Mouse (Mus musculus) left cerebral cortex, postnatal 10 days (tissue): ENCODE results near the gene Erich2. TPM values are rescaled to one million over a fixed set of nuclear protein-coding genes. Genes with fewer than 3 reads are reported as not detected.

ENCODE experiments used
- DNase-seq, 2 experiments: peaks; one replicate each; pipeline ENCODE4 v3.0.0; 2021 to 2022; ENCODE audit warnings: low spot score in 2 of 2, mixed read lengths in 1 of 2; ENCODE audit errors: extremely low spot score in 1 of 2
- intact Hi-C: fragments of 180-260 bp; cut with DNase I; formaldehyde crosslinking; loops from one replicate; pipeline ENCODE4 v1.15.1; 2025
- total RNA-seq, 2 experiments: library from RNA; stranded (reverse); gene quantifications; 2 replicates each; pipeline ENCODE4 v1.2.3; 2021

The Erich2 gene
- total RNA-seq, 2 experiments from 2014 or later, result 0.49 to 1.6 TPM

DNA sequence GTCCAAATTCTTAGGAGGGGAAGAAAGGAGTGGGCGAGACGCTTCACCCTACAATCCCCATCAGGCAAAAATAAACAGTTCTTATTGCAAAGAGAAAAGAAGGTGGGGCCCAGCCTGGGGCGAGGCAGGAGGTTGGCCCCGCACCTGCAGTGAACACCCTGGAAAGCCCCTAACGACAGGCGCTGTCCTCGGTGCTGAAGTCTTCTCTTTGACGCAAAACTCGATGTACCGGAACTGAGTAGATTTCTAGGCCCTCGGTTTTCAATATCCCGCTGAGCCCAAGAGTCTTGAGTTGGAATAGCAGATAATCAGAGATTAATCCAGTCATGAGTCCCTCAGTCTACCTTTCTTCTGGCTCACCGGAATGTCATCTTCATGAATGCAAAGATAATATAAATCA, 50.9 kb downstream of the Erich2 start:
- intact Hi-C loops, result loop anchor here (2.0 to 5.0 kb wide), 2 partner anchors 302 to 333 kb away; no protein-coding TSS in a partner anchor

DNA sequence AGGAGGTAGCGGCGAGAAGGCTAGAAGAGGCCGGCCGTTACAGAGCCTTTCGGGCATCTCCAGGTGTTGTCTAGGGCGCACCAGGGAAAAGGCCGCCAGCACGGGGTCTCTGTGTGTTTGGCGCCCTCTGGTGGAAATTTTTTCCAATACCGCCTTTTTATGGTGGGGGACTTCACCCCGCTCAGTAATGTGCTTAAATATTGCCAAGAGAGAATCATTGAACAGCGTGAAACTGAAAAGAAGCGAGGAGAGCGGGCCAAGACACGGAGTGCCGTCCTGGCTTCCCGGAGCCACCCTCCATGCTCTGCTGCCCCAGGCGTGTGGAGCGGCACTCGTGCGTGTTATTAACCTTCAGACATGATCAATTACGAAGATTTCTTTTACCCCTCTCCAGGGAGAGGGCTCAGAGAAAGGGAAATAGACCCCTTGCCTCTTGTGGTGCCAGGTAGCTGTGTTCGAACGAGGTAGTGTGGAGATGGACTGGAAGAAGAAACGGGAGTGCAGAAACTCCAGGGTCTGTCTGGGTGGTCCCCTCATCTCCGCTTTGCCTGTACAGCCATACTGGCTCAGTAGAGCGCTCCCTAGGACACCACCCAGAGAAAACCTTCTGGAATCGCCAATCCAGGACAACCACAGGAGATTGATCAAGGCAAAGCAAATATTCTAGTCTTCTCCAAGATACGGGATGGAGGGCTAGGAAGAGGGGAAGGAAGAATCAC, 52.6 kb downstream of the Erich2 start:
- intact Hi-C loops, result loop anchor here (2.0 to 10.0 kb wide), 3 partner anchors 434 to 974 kb away; no protein-coding TSS in a partner anchor
- peak; percentile 55 to 66 for DNase-seq

More for the DNA sequence above, 50.9 kb downstream of the Erich2 start:
- DNase-seq, result peak in 1 of 2 experiments; percentile 46

DNA sequence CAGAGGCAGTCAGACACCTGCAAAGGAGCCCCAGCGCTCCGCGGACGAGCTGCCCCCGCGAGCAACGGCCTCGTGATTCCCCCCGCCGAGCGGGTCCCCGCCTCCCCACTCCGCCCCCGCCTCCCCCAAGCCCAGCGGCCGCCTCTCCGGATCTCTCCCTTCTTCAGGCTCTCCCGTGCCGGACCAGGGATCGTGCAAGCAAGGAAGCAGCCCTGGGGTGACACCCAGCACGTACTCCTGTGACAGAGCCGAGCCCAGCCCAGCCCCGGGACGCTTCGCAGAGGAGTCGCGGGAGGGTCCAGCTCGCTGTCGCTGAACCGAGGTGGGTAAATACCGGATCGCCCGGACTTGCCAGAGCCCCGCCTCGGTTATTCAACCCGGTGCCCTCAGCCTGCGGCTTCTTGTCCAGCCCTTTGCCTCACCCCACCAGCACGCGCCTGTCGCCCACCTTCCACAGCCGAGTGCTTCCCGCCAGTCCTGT, 53.4 kb downstream of the Erich2 start:
- intact Hi-C loops, result loop anchor here (10.0 kb wide), 2 partner anchors 927 to 973 kb away; no protein-coding TSS in a partner anchor

DNA sequence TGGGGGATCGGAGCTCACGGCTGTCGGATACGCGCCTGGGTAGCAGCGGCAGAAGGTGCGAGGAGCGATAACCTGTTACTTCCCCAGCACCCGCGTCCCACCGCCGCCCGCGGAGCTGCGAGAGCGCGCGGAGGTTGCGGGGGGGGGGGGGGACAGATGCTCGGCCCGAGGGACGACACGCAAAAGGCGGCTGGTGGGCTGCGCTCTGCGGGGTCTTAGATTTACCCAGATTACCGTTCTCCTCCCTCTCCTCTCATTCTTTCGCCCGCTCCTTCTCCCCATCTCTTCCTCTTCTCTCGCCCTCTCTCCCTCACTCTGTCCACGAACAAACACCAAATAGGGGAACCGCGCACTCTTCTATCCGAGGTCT, 54.0 kb downstream of the Erich2 start:
- no peak for DNase-seq
- intact Hi-C loops, result loop anchor here (10.0 kb wide), 2 partner anchors 928 to 972 kb away; no protein-coding TSS in a partner anchor

More for the DNA sequence above, 53.4 kb downstream of the Erich2 start:
- peak in 1 of 2 experiments; percentile 54 for DNase-seq

DNA sequence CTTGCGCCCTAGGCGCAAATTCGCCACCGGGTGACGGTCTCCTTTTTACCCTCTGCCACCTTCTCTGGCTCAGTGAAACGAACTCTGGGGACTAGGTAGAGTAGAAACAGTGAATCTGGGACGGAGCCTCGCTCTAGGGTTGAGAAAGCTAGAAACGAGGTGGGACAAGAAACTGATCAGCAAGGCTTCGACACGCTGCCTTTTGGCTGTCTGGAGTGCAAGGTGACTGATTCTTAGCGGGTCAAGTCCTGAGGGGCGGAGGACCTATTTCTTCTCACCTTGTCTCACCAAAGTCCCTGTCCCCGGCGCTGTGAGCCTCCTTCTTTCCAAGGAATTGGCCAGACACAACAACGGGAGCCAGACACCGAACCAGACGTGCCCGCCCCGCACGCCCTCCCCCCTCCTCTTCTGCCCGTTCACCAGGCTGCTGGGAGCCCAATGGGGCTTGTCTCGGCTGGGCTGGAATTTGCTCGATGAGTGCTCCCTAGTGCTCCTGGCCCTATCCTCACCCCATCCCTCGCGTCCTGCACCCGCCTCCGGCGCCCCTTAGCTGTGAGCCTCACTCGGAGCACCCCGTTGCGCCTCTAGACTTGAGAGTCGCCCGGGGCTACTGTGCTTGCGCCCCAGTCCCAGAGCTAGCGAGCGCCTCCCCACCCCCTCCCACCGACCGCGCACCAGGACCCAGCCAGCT, 54.5 kb downstream of the Erich2 start:
- peak in 1 of 2 experiments; percentile 36 for DNase-seq
- intact Hi-C loops, result loop anchor here (10.0 kb wide), 2 partner anchors 928 to 972 kb away; no protein-coding TSS in a partner anchor

DNA sequence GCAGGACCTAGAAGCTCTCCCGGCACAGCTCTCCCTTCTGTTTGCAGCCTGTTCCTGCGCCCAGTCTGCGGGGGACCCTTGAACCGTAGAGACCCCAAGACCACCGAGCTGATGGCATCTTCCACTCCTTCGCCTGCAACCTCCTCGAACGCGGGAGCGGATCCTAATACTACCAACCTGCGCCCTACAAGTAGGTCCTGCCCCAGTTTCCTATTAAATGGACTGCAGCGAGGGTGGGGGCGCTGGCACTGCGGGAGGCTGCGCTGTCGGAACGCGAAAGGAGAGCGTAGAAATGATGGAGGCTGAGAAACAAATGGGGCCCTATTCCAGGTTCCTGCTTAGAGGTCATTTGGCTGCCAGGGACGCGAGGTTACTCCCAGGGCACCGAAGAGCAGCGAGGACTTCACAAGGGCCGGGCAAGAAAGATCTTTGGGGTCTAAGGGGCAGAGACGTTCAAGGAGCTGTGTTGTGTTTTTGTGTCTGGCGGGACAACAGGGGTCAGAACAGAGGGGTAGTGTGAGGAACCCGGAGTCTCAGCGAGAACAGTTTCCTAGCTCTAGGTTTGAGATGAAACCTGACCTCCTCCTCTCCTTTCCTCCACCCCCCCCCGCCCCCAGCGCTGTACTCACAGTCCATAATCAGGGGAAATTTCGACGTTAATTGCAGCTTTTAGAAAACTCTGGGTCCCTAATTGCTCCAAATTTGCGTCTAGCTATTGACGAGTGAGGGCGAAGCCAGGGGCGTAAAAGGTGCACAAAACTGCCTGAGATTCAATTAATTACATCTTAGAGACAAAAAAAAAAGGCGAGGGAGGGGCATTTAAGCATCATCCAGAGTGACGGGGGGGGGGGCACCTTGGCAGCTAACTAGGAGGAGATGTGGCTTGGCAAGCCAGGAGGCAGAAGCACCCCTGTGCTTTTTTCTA, 55.4 kb downstream of the Erich2 start:
- no peak for DNase-seq
- intact Hi-C loops, result loop anchor here (10.0 kb wide), 2 partner anchors 929 to 971 kb away; no protein-coding TSS in a partner anchor

DNA sequence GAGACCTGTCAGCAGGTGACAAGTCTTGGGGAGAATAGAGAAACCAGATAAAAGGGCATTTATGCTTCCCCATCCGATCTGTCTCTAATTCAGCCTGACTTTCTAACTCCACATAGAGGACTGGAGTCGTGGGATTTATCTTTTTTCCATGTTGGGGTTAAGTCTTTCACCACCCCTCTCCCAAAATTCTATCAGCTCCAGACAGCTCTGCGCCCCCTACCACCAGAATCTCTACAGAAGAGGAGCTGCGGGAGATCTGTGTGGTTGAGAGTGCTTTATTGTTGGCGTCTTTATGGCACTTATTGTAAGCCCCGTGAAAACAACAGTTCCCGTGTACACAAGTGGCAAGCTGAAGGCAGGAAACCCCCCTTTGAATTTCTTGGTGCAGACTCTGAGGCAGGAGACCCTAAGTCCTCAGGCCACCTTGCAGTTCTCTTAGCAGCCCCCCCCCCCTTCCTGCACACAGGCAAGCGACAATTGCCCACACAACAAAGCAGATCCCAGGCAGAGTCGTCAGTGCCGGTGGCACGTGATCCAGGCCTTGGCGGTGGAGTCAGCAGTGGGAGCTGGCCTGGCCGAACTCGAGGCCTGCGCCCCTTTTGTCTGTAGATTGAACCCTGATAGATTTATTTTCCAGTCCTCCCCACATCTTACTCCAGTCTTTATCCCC, 56.2 kb downstream of the Erich2 start:
- intact Hi-C loops, result loop anchor here (5.0 to 10.0 kb wide), 3 partner anchors 98 to 970 kb away; partner anchors contain the start of genes Gm26558 and Gorasp2
- no peak for DNase-seq

DNA sequence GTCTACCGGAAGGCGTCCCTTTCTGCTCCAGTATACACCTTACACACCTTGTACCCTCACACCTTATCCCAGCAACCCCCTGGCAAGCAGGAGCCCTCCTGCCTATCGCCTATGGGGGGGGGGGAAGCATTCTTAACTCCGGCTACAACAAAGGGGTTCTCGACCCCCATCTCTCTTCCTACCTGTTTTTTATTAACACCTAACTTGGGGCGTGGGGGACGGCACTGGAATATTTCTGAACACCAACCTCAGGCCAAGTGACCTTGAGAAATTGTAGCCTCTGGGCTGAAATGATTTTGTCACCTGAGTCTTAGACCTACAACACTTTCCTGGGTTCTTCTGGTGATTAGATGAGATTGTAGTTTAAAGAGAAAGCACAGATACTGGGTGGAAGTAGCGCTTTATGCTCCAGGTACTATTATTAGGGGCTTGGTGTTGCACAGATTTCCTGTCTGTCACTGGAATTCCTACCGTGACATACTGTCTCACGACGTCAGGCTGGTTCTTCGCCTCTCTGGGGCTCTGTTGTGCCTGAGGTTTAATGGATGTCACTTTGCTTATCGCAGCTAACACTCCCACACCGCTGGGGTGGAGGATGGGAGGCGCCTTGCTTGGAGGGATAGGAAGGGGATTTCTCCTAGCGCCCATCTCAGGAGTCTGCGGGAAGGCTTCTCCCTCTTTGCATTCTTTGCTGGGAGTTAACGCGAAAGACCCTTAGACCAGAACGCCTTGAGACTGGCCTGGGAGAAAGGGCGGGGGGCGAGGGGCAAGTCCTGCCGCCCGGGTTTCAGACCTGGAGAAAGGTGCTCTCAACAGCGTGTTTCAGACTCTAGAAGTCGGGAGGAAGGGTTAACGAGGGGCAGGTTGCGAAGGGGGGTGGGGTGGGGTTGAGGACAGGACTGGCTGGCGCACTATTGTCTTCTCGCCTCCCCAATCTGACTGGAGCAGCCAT, 57.3 kb downstream of the Erich2 start:
- intact Hi-C loops, result loop anchor here (5.0 to 10.0 kb wide), 3 partner anchors 96 to 969 kb away; partner anchors contain the start of genes Gm26558 and Gorasp2
- no peak for DNase-seq

DNA sequence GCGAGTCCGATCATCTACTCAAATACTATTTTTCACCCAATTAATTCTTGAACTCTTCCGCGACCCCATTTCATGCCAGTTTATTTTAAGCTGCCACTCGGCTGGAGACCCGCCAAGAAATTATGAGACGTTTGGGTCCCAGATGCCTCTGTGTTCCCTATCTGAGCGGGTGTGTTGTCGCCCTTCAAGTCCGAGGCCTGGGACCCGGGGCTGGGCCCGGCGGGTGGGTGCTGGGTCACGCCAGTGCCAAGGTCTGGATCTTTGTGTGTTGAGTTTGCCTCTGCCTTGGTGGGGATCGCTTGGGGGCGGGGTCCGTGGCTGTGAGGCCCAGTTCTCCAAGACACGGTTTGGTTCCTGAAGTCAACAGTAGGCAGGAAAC, 58.0 kb downstream of the Erich2 start:
- intact Hi-C loops, result loop anchor here (5.0 to 10.0 kb wide), 3 partner anchors 96 to 968 kb away; partner anchors contain the start of genes Gm26558 and Gorasp2
- peak in 1 of 2 experiments; percentile 33 for DNase-seq

DNA sequence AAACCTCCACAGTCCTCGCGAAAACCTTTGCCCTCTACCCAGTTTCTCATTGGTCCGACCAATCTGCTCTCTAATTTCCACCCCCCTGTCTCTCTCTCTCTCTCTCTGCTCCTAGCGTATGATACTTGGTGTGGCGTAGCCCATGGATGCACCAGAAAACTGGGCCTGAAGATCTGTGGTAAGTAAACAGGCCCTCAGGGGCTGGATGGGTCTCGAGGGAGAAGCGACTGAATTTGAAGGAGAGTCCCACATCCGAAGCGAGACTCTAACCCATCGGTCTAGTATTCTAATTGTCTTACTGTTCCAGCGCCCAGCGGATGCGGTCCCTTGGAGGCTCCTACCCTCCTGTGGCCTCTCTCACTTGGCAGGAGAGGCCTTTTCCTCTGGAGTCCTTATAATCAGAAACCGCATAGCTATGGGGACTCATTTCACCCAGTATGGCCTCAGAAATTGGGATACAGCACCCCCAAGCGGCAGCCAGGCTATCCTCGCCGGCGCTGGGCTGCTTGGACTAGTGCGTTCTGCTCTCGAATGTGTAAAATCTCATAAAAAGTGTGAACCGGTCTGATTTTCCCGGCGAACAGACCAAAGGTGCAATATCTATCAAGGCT, 58.6 kb downstream of the Erich2 start:
- intact Hi-C loops, result loop anchor here (5.0 to 10.0 kb wide), 3 partner anchors 95 to 968 kb away; partner anchors contain the start of genes Gm26558 and Gorasp2
- DNase-seq, result peak in 1 of 2 experiments; percentile 53

DNA sequence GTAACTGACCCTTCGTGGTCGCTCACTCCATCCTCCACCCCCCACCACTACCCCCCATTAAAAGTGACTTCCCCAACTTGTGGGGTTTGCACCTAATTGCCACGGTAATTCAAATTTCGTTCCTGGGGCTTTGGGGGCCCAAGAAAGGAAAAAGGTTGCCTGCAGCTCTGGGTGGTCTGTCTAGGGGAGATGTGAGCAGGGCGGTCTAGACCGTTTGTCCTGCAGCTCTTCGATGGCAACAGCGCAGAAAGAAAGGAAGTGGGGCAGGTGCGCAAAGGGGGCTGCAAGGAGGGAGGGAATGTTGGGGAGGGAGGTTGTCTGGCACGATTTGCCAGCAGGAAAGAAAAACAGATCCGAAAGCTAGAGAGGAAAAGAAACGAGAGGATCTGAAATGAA, 59.1 kb downstream of the Erich2 start:
- intact Hi-C loops, result loop anchor here (5.0 to 10.0 kb wide), 3 partner anchors 95 to 967 kb away; partner anchors contain the start of genes Gm26558 and Gorasp2
- no peak for DNase-seq

DNA sequence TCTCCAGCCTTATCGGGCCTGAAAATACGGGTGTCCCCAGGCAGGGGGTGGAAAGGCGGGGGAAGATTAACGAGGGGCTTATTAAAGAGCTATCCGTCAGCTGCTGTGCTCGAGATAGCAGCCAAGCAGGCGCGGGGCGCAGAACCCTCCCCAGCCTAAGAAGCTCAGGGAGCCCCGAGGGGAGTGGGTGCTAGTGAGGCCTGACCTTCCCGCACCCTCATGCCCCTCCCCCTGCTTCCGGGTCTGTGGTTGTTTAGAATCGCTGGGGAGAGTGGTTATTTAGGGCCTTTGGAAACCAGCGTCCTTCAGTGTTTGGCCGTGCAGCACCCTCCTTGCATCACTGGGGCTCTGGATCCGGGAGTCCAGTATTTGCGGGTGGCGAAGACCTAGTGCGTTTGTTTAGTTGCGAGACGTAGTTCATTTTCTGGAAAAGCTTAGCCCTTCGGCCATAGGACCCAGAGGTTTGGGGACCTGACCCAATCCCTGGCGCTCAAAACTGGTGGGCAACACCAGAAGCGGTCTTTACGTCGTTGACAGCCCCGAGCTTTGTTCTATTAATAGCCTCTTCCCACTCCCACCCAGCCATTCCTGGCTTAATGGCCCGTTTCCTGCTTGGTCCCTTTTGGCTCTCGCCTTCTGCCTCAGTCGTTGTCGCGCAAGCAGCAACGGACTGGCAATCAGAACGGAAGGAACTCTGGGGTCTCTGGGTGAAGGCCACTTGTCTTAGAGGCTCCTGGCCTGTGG, 59.8 kb downstream of the Erich2 start:
- no peak for DNase-seq
- intact Hi-C loops, result loop anchor here (5.0 to 10.0 kb wide), 3 partner anchors 94 to 966 kb away; partner anchors contain the start of genes Gm26558 and Gorasp2

DNA sequence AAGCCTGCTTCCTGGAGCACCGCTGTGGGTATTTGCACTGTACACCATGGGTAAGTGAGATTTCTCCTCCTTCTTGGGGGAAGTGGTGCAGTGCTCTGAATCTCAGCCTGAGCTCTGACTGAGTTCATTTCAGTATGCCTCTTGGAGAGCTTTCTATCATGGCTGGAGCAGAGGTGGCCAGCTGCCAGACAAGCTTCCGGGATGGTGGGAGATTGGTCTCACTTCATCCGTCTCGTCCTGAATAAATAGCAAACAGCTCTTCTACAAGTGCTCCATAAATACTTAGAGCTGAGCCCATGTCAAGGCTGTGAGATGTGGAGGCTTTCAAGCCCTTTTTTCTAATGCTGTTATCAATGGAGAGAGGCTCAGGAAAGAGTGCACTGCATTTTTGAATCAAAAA, 63.1 kb downstream of the Erich2 start:
- no peak for DNase-seq
- intact Hi-C loops, result no loop called here

DNA sequence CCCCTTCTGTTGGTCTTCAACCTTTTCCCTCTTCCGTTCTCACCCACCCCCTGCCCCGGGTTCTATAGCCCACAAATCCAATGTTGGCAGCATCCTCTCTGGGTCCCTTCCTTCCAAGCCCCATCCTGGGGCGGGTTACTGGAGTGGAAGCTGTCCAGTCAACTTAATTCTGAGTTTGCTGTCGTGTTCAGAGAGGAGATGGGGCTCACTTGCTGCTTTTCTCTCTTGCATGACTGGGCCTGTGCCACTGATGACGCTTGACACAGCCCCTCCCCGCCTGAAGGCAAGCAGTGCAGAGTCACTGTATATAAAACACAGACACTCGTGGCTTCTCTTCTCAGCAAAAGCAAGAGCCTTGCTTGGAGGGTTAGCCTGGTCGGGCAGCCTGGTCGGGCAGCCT, 63.6 kb downstream of the Erich2 start:
- intact Hi-C loops, result no loop called here
- DNase-seq, result no peak

DNA sequence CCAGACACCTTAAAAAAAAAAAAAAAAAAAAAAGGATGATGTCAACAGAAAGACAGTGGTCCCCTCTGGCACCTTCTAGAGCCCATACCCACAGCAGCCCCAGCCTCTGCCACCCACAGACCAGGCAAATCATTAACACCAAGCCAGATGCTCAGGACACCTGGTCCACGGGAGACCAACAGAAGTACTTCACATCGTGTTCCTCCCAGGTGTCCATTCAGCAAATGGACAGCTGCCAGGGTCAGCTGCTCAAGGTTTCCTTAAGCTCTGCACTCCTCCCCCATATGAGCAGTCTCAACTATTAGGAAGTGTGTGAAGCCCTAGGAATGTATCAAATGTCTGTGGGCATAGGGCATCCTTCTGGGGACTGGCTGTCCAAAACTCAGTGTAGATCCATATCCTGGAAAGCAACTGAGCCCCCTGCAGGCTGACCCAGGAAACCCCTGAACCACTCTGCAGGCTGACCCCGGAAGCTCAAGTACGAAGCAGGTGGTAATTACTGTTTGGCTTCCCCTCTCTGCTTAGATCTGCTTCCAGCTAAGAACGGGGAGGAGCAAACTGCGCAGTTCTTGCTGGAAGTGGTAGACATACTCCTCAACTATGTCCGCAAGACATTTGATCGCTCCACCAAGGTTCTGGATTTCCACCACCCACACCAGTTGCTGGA, 65.1 kb downstream of the Erich2 start:
- intact Hi-C loops, result no loop called here

More for the DNA sequence above, 65.1 kb downstream of the Erich2 start:
- no peak for DNase-seq
